Mouse (Mus musculus): ENCODE results near the gene Tnfsf10. TPM values are rescaled to one million over a fixed set of nuclear protein-coding genes. Genes with fewer than 3 reads are reported as not detected.
"Not testable (repeated sequence)": the region's sequence is repeated elsewhere in the genome, so short reads cannot be mapped to it uniquely, and the experiment has no call there.

Tnfsf10 gene
- polyA plus RNA-seq (2015; fragmentation: Nextera tagmentation; extraction: Ambion mirVana): 0.12 and 0.33 TPM in 2 replicates

GRCm38 (mm10) chr3:27316559-27317287, at the start of gene Tnfsf10:
TSS of gene Tnfsf10 (plus strand) at chr3:27317028.
- H3K9me3 ChIP-seq: no peaks in the 10 kb centered on the region
- H3K4me1 ChIP-seq (replicated peaks): no peaks in the 10 kb centered on the region
- no peaks in the 10 kb centered on the region for H3K36me3 ChIP-seq
- H3K9ac ChIP-seq: no peak within 1 kb of the TSS
- H3K27me3 ChIP-seq: no peaks in the 10 kb centered on the region
- no peak within 1 kb of the TSS for H3K4me2 ChIP-seq
- H3K27ac ChIP-seq (replicated peaks): no peak within 1 kb of the TSS
- H3K4me3 ChIP-seq: no peak within 1 kb of the TSS
- WGBS: 68% methylated on average over 9 of the region's 9 CpGs
- ATAC-seq (ENCODE audit: low FRiP score, low read depth): no peak

- Histone ChIP-seq H3K9ac (no peak overlapping the region), H3K9me3 (no peaks in the 10 kb centered on the region), H3K4me3 (no peak overlapping the region), H3K4me2 (no peak overlapping the region), H3K27ac (replicated peaks) (no peak overlapping the region), H3K27me3 (no peaks in the 10 kb centered on the region), H3K4me1 (replicated peaks) (no peaks in the 10 kb centered on the region), H3K36me3 (no peaks in the 10 kb centered on the region)
- no peak for ATAC-seq (ENCODE audit: low FRiP score, low read depth)
- 92% methylated on average over 5 of the region's 5 CpGs for WGBS
These were observed 49.5 kb upstream of the Tnfsf10 start for GRCm38 (mm10) chr3:27267327-27267726.

- 80% methylated on average over 4 of the region's 4 CpGs for WGBS
- H3K4me1 ChIP-seq (replicated peaks): no peaks in the 10 kb centered on the region
- H3K36me3 ChIP-seq: no peaks in the 10 kb centered on the region
- H3K4me2 ChIP-seq: no peak overlapping the region
- H3K9ac ChIP-seq: no peak overlapping the region
- H3K4me3 ChIP-seq: no peak overlapping the region
- no peaks in the 10 kb centered on the region for H3K27me3 ChIP-seq
- no peak overlapping the region for H3K27ac ChIP-seq (replicated peaks)
- no peak for ATAC-seq (ENCODE audit: low FRiP score, low read depth)
- no peaks in the 10 kb centered on the region for H3K9me3 ChIP-seq
These were observed 48.9 kb upstream of the Tnfsf10 start for GRCm38 (mm10) chr3:27267887-27268286.

GRCm38 (mm10) chr3:27269151-27269550, 47.7 kb upstream of the Tnfsf10 start:
- ATAC-seq (ENCODE audit: low FRiP score, low read depth): no peak

GRCm38 (mm10) chr3:27270160-27270962, 46.5 kb upstream of the Tnfsf10 start:
- no peaks in the 10 kb centered on the region for H3K36me3 ChIP-seq
- 47% methylated on average over 11 of the region's 11 CpGs for WGBS
- no peaks in the 10 kb centered on the region for H3K27me3 ChIP-seq
- peak overlapping the region; percentile 11; the same call in 1 of the 2 replicates for H3K27ac ChIP-seq (replicated peaks)
- no peak overlapping the region for H3K9ac ChIP-seq
- no peak overlapping the region for H3K4me3 ChIP-seq
- no peak overlapping the region for H3K4me2 ChIP-seq
- H3K9me3 ChIP-seq: no peaks in the 10 kb centered on the region
- H3K4me1 ChIP-seq (replicated peaks): no peaks in the 10 kb centered on the region
- no peak for ATAC-seq (ENCODE audit: low FRiP score, low read depth)

More at GRCm38 (mm10) chr3:27269151-27269550, 47.7 kb upstream of the Tnfsf10 start:
- no peak overlapping the region for H3K27ac ChIP-seq (replicated peaks)
- H3K9ac ChIP-seq: no peak overlapping the region
- no peaks in the 10 kb centered on the region for H3K4me1 ChIP-seq (replicated peaks)
- no peak overlapping the region for H3K4me3 ChIP-seq
- no peak overlapping the region for H3K4me2 ChIP-seq
- no peaks in the 10 kb centered on the region for H3K9me3 ChIP-seq
- no peaks in the 10 kb centered on the region for H3K36me3 ChIP-seq
- H3K27me3 ChIP-seq: no peaks in the 10 kb centered on the region
- 76% methylated on average over 4 of the region's 4 CpGs for WGBS

GRCm38 (mm10) chr3:27272926-27273745, 43.7 kb upstream of the Tnfsf10 start:
- no peak for ATAC-seq (ENCODE audit: low FRiP score, low read depth)
- Histone ChIP-seq H3K4me1 (replicated peaks) (no peaks in the 10 kb centered on the region), H3K9ac (no peak overlapping the region), H3K4me2 (no peak overlapping the region), H3K27ac (replicated peaks) (no peak overlapping the region), H3K27me3 (no peaks in the 10 kb centered on the region), H3K9me3 (no peaks in the 10 kb centered on the region), H3K4me3 (no peak overlapping the region), H3K36me3 (no peaks in the 10 kb centered on the region)
- 19% methylated on average over 7 of the region's 7 CpGs for WGBS

GRCm38 (mm10) chr3:27279286-27279925, 37.4 kb upstream of the Tnfsf10 start:
- H3K9me3 ChIP-seq; H3K27ac ChIP-seq (replicated peaks); H3K9ac ChIP-seq; H3K36me3 ChIP-seq; H3K27me3 ChIP-seq; ATAC-seq (ENCODE audit: low FRiP score, low read depth); H3K4me3 ChIP-seq; H3K4me2 ChIP-seq: not testable (repeated sequence)
- 97% methylated on average over 14 of the region's 14 CpGs for WGBS
- peaks cover 11% of the 10 kb centered on the region for H3K4me1 ChIP-seq (replicated peaks)

- Histone ChIP-seq H3K4me3 (no peak overlapping the region), H3K27ac (replicated peaks) (no peak overlapping the region), H3K27me3 (no peaks in the 10 kb centered on the region), H3K4me1 (replicated peaks) (peaks cover 11% of the 10 kb centered on the region), H3K4me2 (no peak overlapping the region), H3K9ac (no peak overlapping the region), H3K36me3 (no peaks in the 10 kb centered on the region), H3K9me3 (no peaks in the 10 kb centered on the region)
- ATAC-seq (ENCODE audit: low FRiP score, low read depth): no peak
- 54% methylated on average over 11 of the region's 11 CpGs for WGBS
These were observed 36.5 kb upstream of the Tnfsf10 start for GRCm38 (mm10) chr3:27280280-27280749.

GRCm38 (mm10) chr3:27283071-27283713, 33.6 kb upstream of the Tnfsf10 start:
- H3K9ac ChIP-seq: peak overlapping the region; percentile 27
- H3K36me3 ChIP-seq: no peaks in the 10 kb centered on the region
- H3K27ac ChIP-seq (replicated peaks): peak overlapping the region; percentile 65
- H3K4me2 ChIP-seq: peak overlapping the region; percentile 66
- H3K27me3 ChIP-seq: no peaks in the 10 kb centered on the region
- H3K9me3 ChIP-seq: no peaks in the 10 kb centered on the region
- peak overlapping the region; percentile 36 for H3K4me3 ChIP-seq
- 1% methylated on average over 27 of the region's 27 CpGs for WGBS
- H3K4me1 ChIP-seq (replicated peaks): peaks cover 11% of the 10 kb centered on the region
- peak; percentile 63; the same call in 1 of the 2 replicates for ATAC-seq (ENCODE audit: low FRiP score, low read depth)

- Histone ChIP-seq H3K4me3 (peak overlapping the region; percentile 36), H3K27me3 (no peaks in the 10 kb centered on the region), H3K27ac (replicated peaks) (no peak overlapping the region), H3K4me1 (replicated peaks) (peaks cover 11% of the 10 kb centered on the region), H3K36me3 (no peaks in the 10 kb centered on the region), H3K4me2 (peak overlapping the region; percentile 66), H3K9me3 (no peaks in the 10 kb centered on the region), H3K9ac (no peak overlapping the region)
- ATAC-seq (ENCODE audit: low FRiP score, low read depth): no peak; the same call in 1 of the 2 replicates
- 49% methylated on average over 7 of the region's 7 CpGs for WGBS
These were observed 33.0 kb upstream of the Tnfsf10 start for GRCm38 (mm10) chr3:27283796-27284195.

- no peak overlapping the region for H3K4me2 ChIP-seq
- ATAC-seq (ENCODE audit: low FRiP score, low read depth): no peak
- H3K9me3 ChIP-seq: no peaks in the 10 kb centered on the region
- H3K9ac ChIP-seq: no peak overlapping the region
- no peak overlapping the region for H3K27ac ChIP-seq (replicated peaks)
- peaks cover 11% of the 10 kb centered on the region for H3K4me1 ChIP-seq (replicated peaks)
- no peak overlapping the region for H3K4me3 ChIP-seq
- H3K27me3 ChIP-seq: no peaks in the 10 kb centered on the region
- H3K36me3 ChIP-seq: no peaks in the 10 kb centered on the region
- 92% methylated on average over 5 of the region's 5 CpGs for WGBS
These were observed 32.6 kb upstream of the Tnfsf10 start for GRCm38 (mm10) chr3:27284227-27284626.

All from hindbrain, embryonic 15.5 days (tissue).